Mouse (Mus musculus) A20 (cell line): ENCODE data around the gene Cdyl2.

Experiments used
- DNase-seq: peaks from one replicate; pipeline ENCODE4 v3.0.0-alpha.2; 2011; ENCODE audit warnings: low read depth, low spot score

Cdyl2 gene

GRCm38 (mm10) chr8:116671543-116671942 is 61.2 kb downstream of the Cdyl2 start:
- peak; percentile 47 for DNase-seq

DNA sequence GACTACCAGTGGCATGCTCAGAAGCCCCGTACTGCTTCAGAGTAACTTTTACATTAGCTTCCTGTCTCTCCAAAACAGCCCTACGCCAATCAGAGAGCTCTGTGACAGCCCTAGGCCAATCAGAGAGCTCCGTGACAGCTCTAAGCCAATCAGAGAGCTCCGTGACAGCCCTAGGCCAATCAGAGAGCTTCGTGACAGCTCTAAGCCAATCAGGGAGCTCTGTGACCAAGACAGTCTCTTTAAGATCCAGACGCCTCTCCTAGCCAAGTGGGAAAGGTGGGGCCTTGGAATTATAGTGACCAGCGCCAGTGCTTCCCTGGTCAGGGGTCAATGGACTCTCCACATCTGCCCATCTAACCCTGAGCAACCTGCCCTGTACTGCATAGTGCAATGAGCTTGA is 62.2 kb downstream of the Cdyl2 start:
- DNase-seq, result peak; percentile 22

DNA sequence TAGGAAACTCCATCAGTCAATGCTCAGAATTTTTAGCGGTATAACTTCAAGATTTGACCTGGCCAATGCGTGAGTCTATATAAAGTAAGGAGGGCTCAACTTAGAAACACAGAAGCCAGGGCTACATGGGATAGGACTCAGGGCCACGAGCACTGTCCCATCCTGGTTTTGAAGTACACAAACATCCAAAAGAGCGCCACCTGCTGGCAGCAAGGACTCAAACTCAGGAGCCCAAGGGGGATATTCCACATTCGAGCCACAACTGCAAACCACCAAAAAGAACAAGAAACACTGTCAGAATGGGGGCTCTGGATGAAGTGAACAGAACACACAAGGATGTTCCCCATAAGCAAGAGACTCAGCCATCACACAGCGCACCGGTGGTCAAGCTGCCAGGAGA is 63.8 kb downstream of the Cdyl2 start:
- no peak for DNase-seq

DNA sequence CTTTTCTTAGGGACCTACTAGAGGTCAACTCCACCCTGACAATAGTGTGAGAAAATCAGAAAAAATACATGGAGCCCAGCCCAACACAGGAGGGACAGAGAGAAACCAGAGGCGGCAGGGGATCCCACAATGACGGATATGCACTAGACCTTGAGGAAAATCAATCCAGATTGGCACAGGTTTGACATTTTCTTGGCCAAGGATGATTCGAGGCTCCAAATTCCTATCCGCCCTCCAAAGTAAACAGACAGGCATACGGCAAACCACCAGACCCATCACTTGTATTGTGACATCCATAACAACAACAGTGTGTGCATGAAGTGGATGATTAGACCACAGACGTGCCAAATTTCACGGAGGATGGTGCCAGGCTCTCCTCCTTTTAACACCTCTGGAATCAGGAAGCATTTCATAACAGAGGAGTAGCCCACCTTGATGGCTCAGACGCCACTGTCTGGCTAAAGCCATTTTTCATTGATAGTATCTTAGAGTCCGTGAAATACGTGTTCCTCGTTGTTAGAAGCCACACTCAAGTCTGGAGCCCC is 65.9 kb downstream of the Cdyl2 start:
- no peak for DNase-seq

DNA sequence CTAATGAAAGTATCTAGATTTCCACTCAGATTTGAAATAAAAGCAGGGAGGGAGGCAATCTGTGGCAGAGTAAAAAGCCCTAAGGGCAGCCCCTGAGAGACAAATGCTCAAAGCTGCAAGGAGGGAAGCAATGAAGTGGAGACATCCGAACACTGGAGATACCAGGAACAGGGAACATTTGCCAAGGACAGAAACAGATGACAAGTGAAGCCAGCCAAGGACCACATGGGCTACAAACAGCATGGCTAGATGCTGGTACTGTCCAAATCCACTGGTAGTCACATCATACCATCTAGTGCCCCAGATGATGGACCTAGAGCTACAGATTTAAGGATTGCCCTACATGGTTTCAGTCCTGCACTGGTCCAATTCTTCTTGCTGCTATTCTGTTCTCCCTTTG is 71.3 kb downstream of the Cdyl2 start:
- DNase-seq, result no peak

- DNase-seq, result no peak
Measured at GRCm38 (mm10) chr8:116656811-116657210, 76.0 kb downstream of the Cdyl2 start.

GRCm38 (mm10) chr8:116654881-116655280 is 77.9 kb downstream of the Cdyl2 start:
- DNase-seq, result no peak

- no peak for DNase-seq
Measured at GRCm38 (mm10) chr8:116652949-116653348, 79.8 kb downstream of the Cdyl2 start.

- DNase-seq, result no peak
Measured at GRCm38 (mm10) chr8:116649975-116650725, 82.6 kb downstream of the Cdyl2 start.

- DNase-seq, result no peak
Measured at GRCm38 (mm10) chr8:116645376-116645775, 87.4 kb downstream of the Cdyl2 start.

DNA sequence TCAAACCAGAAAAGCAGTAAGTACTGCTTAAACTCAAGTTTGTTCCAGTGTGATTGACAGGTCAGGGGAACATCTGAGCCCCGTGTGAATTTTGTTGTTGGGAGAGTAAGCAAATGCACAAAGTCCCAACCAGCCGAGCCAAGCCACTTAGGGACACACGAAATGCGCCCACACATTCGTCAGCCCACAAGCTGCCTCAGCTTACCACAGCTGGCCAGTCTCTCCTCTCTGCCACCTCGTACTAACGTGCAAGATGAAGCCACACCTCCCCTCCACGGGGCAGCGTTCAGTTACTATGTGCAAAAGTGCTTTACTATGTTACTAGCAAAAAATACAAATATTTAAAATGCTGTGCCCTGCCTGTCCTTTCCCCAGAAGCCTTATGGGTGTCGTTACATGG is 91.9 kb downstream of the Cdyl2 start:
- DNase-seq, result no peak

GRCm38 (mm10) chr8:116637998-116638397 is 94.8 kb downstream of the Cdyl2 start:
- peak; percentile 61 for DNase-seq

DNA sequence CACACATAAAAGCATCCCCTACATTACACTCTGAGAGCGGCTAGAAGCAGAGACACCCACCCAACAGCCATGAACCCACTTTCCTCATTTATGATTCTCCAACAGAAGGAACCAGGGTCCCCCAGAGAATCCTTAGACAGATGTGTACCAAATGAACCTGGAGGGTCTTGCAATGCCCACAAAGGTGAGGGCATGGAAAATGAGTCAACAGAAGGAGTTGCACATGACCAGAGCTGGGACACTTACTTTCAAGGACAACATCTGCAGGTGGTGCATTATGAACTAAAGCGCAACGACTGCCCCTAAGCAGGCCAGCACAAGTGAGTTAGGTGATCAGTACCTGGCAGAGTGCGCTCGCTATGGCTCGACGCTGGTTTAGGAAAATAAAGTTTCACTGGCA is 95.6 kb downstream of the Cdyl2 start:
- peak; percentile 64 for DNase-seq

DNA sequence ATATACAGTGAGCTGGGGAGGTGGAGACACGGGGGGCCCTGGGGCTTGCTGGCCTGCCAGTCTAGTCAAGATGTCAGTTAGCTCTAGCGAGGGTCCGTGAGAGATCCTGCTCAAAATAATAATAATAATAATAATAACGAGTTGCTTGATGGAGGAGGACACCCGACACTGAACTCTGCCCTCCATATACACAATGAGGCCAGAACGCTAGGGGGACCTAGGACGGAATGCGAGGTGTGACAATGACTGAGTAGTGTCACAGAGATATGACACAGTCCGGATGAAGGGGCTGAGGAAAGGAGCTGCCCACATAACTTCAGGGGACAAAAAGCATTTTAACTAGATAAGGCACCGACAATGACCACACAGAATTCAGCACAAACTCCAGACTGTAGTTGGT is 96.4 kb downstream of the Cdyl2 start:
- DNase-seq, result no peak

DNA sequence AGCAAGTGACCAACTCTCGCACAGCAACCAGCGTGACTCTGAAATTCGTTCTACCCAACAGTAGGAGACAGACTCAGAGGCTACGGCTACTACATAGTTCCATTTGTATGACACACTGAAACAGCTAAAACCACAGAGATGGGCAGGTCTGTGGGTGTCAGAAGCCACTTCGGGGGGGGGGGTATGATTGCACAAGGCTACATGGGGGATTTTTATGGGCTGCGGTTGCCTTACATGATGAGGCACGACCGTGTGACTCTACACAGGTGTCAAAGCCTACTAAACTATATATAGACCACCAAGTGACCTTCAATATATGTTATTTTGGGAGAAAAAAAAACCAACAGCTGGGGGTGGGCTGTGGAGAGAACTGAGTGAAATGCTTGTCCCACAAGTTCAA is 96.8 kb downstream of the Cdyl2 start:
- DNase-seq, result peak; percentile 94

DNA sequence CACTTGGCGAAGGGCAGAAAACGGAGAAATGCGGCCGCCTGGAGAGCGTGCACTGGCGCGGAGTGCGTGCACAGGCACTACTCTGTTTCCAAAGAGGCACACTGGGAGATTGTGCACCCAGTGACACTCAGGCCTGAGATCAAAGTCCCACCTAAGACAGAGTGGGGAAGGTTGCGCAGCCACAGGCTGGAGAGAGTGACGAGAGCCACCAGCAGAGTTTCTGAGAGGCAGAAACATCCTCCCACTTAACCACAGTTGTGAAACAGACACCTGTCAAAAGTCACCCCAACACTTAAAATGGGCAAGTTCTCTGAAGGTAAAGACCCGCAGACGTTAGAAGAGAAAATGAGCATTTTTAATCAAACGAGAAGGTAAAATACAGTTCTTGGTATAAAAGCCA is 97.5 kb downstream of the Cdyl2 start:
- DNase-seq, result peak; percentile 86

DNA sequence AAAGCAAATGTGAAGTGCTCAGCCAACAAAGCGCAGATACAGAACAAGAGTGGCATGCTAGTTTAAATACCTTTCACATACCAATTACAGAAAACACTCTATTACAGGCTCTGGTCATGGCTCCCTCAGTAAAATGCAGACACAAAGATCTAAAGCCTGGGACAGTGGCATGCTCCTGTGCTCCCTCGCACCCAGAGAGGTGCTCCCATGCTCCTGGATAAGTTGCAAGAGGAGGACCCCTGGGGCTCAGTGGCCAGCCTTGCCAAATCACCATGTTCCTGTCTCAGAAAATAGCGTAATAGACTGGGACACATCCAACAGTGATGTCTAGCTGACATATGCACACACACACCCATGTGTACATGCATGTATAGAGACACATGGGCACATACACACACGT is 98.4 kb downstream of the Cdyl2 start:
- peak; percentile 68 for DNase-seq

DNA sequence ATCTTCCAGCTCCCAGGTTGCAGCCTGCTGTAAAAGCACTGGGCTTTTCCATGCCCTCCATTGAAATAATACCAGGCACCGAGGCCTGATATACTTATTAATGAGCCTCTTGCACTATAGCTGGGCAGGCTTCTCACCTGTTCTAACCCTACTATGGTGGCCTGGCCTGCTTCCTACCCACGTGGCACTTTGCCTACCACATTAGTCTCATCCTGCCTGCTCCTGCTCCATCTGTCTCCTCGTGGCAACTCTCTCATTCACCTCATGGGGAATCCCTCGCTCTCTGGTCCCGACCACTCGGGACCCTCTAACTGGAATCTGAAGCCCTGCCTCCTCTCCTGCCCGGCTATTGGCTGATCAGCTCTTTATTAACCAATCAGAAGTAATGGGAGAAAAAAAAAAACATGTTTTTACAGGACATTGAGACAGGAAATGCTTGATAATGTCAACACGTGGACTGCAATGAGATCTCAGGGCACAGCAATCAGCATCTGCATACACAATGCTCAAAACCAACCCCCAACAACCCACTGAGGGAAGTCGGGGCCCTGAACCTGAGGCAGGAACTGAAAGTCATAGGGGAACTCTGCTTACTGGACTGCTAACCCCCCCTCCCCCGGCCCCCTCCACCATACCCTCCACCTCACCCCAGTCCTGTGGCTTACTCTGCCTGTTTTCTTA is 99.2 kb downstream of the Cdyl2 start:
- DNase-seq, result peak; percentile 95

DNA sequence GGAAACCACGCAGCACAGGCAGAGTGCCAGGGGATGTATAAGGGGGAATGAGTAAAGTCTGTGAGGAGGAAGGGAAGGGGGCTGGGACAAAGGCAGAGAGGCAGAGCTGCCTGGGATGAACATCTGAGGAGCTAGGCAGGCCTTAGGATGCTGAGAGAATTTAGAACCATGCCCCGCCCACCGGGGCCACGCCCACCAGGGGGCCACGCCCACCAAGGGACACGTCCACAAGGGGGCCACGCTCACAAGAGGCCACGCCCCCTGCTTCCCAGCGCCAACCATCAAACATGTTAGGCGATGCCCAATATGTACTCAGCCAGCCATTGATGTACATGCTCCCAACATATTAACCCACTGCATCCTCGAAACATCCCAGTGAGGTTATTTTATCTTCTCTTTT is 102.7 kb downstream of the Cdyl2 start:
- DNase-seq, result peak; percentile 73

DNA sequence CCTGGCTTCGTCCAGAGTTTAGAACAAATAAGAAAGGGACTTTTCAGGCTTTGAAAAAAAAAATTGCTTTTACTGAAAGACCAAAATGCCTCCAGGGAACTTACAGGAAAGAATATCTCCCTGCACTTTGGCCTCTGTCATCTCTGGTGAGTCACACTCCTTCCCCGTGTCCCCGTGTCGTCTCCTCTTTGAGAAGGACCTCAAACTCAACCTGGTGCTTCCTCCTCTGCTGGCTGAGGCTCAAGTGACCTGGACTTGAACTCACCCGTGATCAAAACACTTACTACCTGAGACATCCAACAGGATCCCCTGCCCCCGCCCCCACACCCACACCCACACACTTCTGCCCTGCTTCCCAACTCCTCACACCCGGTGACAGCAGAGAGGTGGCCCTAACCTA is 103.8 kb downstream of the Cdyl2 start:
- peak; percentile 27 for DNase-seq

DNA sequence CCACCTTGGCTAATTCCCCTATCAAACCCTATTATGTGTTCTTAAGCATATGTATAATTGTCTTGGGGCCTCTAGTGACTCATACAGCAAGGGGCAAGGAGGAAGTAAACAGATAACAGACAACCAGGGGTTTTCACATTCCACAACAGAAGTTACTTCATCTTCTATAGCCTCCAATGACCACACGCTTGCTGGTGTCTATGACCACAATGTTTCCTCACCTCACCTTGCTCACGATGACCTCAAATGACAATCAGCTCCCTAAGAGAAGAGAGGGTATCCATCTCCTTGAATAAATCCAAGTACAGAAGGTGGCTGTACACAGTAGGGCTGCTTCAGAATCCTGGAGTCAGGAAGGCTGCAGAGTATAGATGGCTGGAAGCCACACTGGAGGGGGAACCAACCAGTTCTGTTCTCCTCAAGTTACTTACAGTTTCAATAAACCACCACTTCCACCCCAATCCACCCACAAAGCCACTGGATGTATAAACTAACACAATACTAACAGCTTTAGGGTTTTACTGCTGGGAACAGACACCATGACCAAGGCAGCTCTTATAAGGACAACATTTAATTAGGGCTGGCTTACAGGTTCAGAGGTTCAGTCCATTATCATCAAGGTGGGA is 104.8 kb downstream of the Cdyl2 start:
- peak; percentile 85 for DNase-seq

DNA sequence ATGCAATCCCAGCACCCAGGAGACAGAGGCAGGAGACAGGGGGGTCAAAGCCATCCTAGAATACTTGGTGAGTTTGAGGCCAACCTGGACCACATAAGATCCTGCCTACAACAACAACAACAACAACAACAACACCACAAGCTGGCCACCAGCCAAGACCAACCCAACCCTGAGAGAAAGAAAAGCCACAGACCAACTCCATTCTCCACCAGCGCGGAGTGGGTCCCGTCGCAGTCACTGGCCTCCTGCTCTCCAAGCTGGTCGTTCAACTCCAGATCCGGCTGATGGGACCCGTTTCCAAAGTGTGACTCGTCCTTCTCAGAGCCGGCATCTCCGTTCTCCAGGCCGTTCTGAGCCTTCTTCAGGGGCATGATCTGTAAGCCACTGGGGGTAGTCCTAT is 109.2 kb downstream of the Cdyl2 start:
- no peak for DNase-seq

GRCm38 (mm10) chr8:116622326-116622725 is 110.5 kb downstream of the Cdyl2 start:
- DNase-seq, result no peak
